Mouse (Mus musculus): ENCODE results near the gene Med20. TPM values are rescaled to one million over a fixed set of nuclear protein-coding genes. Genes with fewer than 3 reads are reported as not detected.

The Med20 gene
- 70.7 and 108 TPM in 2 replicates for total RNA-seq (2023)

DNA sequence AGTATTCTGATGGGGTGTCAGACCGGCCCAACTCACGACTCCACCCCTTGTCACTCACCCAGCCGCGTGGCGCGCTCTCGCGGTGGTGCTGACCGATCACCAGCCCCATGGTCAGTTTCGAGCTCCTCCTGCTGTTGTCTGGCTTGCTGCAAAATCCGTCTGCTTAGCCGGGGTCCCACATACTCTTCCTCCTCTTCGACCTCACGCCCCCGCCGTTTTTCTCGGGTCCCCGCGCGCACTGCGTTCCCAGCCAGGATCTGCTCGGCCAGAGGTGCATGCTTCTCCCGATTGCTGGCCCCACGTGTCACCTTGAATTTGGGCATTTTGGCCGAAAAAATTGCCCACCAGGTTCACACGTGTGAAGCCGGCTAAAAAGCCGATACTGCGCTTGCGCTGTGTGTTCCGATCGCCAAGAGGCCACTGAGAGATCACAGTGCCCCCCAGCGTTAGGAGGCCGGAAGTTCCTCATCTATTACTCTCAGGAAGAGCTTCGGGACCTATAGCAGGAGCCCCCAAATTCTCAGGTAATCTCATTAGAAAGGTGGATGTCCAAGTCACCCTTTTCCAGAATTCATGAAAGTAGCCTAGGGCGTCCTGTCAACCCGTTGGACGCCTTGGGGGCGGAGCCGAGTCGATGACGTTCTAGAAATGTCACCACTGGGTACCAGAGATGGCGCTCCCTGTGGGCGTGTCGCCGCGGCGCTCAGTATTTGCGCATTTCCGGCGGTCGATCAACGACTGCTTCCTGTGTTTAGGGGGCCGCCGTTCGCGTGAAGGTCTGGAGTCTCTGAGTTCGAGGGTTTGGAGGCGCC, at the start of gene Med20, which contains the start of the genes Bysl and Gm20517:
TSS of gene Med20 (plus strand) at position 734 of the 812 bp plus-strand sequence.
TSS of gene Bysl (minus strand) at position 644 of the 812 bp plus-strand sequence.
TSS of gene Gm20517 (plus strand) at position 741 of the 812 bp plus-strand sequence.

GRCm38 (mm10) chr17:47630678-47631065, 19.3 kb downstream of the Med20 start, which contains the start of gene Usp49:
Gene Usp49 (plus strand): TSS chr17:47630690.

Other genes with a start within 250 kb of the Med20 start
- 5.9 and 7.4 TPM in 2 replicates for gene Mrps10, start 242.7 kb upstream of the Med20 start, total RNA-seq (2023)
- gene Guca1b, start 226.2 kb upstream of the Med20 start, total RNA-seq (2023): not detected in 2 replicates
- 2.8 and 3.6 TPM in 2 replicates for gene Guca1a, start 211.0 kb upstream of the Med20 start, total RNA-seq (2023)
- gene AI661453, start 175.0 kb upstream of the Med20 start, total RNA-seq (2023): 0.07 and 0.38 TPM in 2 replicates
- not detected in 2 replicates for gene 1700001C19Rik, start 174.2 kb upstream of the Med20 start, total RNA-seq (2023)
- 38.8 and 61.1 TPM in 2 replicates for gene Taf8, start 109.3 kb upstream of the Med20 start, total RNA-seq (2023)
- 431 and 513 TPM in 2 replicates for gene Ccnd3, start 106.5 kb upstream of the Med20 start, total RNA-seq (2023)
- 7.3 and 8.3 TPM in 2 replicates for gene Bysl, start 90 bp upstream of the Med20 start, total RNA-seq (2023)
- 13.1 and 28.9 TPM in 2 replicates for gene Gm20517, start within 50 bp of the Med20 start, total RNA-seq (2023)
- 8.6 and 19.5 TPM in 2 replicates for gene Usp49, start 19.1 kb downstream of the Med20 start, total RNA-seq (2023)
- 136 and 149 TPM in 2 replicates for gene Tomm6, start 76.8 kb downstream of the Med20 start, total RNA-seq (2023)
- gene Frs3, start 77.4 kb downstream of the Med20 start, total RNA-seq (2023): 0.79 TPM in 1 of 2 replicates, not detected in the other
- 0.41 TPM in 1 of 2 replicates, not detected in the other for gene Gm21981, start 82.9 kb downstream of the Med20 start, total RNA-seq (2023)
- not detected in 2 replicates for gene Prickle4, start 83.2 kb downstream of the Med20 start, total RNA-seq (2023)
- gene Pgc, start 115.3 kb downstream of the Med20 start, total RNA-seq (2023): not detected in 2 replicates
- gene Tfeb, start 125.4 kb downstream of the Med20 start, total RNA-seq (2023): 87.1 and 123 TPM in 2 replicates
- gene Mdfi, start 223.1 kb downstream of the Med20 start, total RNA-seq (2023): not detected in 2 replicates